Comparison of ENCODE assay signal across 8 mouse cellular contexts in genomic region chr7:45538163-45539041, GRCm38 (mm10). TPM values are rescaled to one million over a fixed set of nuclear protein-coding genes. Genes with fewer than 3 reads are reported as not detected.
DNase-seq lines count a peak whose midpoint lies in the region; ATAC-seq lines count a peak whose summit lies in the region.

No protein-coding gene starts in this region.

- no peaks in the 10 kb centered on the region for H3K9me3 ChIP-seq in forebrain, embryonic 15.5 days
- no peaks in the 10 kb centered on the region for H3K9me3 ChIP-seq in hindbrain, embryonic 15.5 days

- peak; percentile 90 for ATAC-seq in forebrain, embryonic 15.5 days (replicated peaks)
- peak; percentile 92 for ATAC-seq in hindbrain, embryonic 15.5 days (ENCODE audit: low FRiP score, low read depth)

- no peaks in the 10 kb centered on the region for H3K27me3 ChIP-seq in forebrain, embryonic 15.5 days
- H3K27me3 ChIP-seq in hindbrain, embryonic 15.5 days: no peaks in the 10 kb centered on the region

- peak; percentile 61 for DNase-seq in ES-CJ7 (ENCODE audit: low read depth, low spot score)
- DNase-seq in cerebellum, adult 11-12 months: peak; percentile 73
- peak; percentile 47 to 60 for DNase-seq in left cerebral cortex, adult 8-10 months (ENCODE audit: low spot score in 2 of 2)
- DNase-seq in lung, postnatal 36 days: peak; percentile 79
- peak; percentile 80 to 85 for DNase-seq in right cerebral cortex, postnatal 10 days (ENCODE audit: low spot score in 2 of 2)
- no peak for DNase-seq in spleen, postnatal 4 days (ENCODE audit: low spot score in 2 of 2)

- 0 out of 2 replicates have a peak overlapping the region, but pooled peaks have one; percentile 29 for H3K27ac ChIP-seq in forebrain, embryonic 15.5 days (replicated peaks)
- H3K27ac ChIP-seq in hindbrain, embryonic 15.5 days (replicated peaks): peak overlapping the region; percentile 71

- peak overlapping the region; percentile 81 for H3K4me2 ChIP-seq in forebrain, embryonic 15.5 days (replicated peaks)
- H3K4me2 ChIP-seq in hindbrain, embryonic 15.5 days: peak overlapping the region; percentile 87

- H3K9ac ChIP-seq in forebrain, embryonic 15.5 days (replicated peaks): peak overlapping the region; percentile 72
- peak overlapping the region; percentile 73 for H3K9ac ChIP-seq in hindbrain, embryonic 15.5 days

- peaks cover 7% of the 10 kb centered on the region for H3K4me1 ChIP-seq in forebrain, embryonic 15.5 days
- peaks cover 9% of the 10 kb centered on the region for H3K4me1 ChIP-seq in hindbrain, embryonic 15.5 days (replicated peaks)

- H3K4me3 ChIP-seq in forebrain, embryonic 15.5 days: peak overlapping the region; percentile 54
- H3K4me3 ChIP-seq in hindbrain, embryonic 15.5 days: peak overlapping the region; percentile 61

- WGBS in forebrain, embryonic 15.5 days: under 1% methylated on average over 28 of the region's 29 CpGs
- 1% methylated on average over 27 of the region's 29 CpGs for WGBS in hindbrain, embryonic 15.5 days

- no peaks in the 10 kb centered on the region for H3K36me3 ChIP-seq in forebrain, embryonic 15.5 days
- no peaks in the 10 kb centered on the region for H3K36me3 ChIP-seq in hindbrain, embryonic 15.5 days

RNA-seq across cellular contexts. Expression of gene Plekha4, which starts 12.3 kb away (rescaled TPM):
- 0.72 and 0.92 TPM in 2 replicates for polyA plus RNA-seq in forebrain, embryonic 15.5 days (2015; fragmentation: Nextera tagmentation; extraction: Ambion mirVana)
- polyA plus RNA-seq in hindbrain, embryonic 15.5 days (2015; fragmentation: Nextera tagmentation; extraction: Ambion mirVana): 2.5 and 3.3 TPM in 2 replicates
- 1 to 10 TPM; 3.0 to 5.1 (median 4.0) TPM for total RNA-seq in left cerebral cortex, adult 8-10 months (2022)

RNA-seq across cellular contexts. Expression of gene Ppp1r15a, which starts 12.3 kb away (rescaled TPM):
- 15.4 and 15.6 TPM in 2 replicates for polyA plus RNA-seq in forebrain, embryonic 15.5 days (2015; fragmentation: Nextera tagmentation; extraction: Ambion mirVana)
- 13.8 and 14.4 TPM in 2 replicates for polyA plus RNA-seq in hindbrain, embryonic 15.5 days (2015; fragmentation: Nextera tagmentation; extraction: Ambion mirVana)
- total RNA-seq in left cerebral cortex, adult 8-10 months (2022): 10 to 100 TPM; 16.0 to 27.0 (median 22.4) TPM

RNA-seq across cellular contexts. Expression of gene Hsd17b14, which starts 16.3 kb away (rescaled TPM):
- polyA plus RNA-seq in forebrain, embryonic 15.5 days (2015; fragmentation: Nextera tagmentation; extraction: Ambion mirVana): not detected in 2 replicates
- 0.18 and 0.26 TPM in 2 replicates for polyA plus RNA-seq in hindbrain, embryonic 15.5 days (2015; fragmentation: Nextera tagmentation; extraction: Ambion mirVana)
- total RNA-seq in left cerebral cortex, adult 8-10 months (2022): 1 to 10 TPM in 2 of 4 experiments, under 1 TPM in 1, not detected in 1; 0.72 to 2.6 (median 1.2) TPM

RNA-seq across cellular contexts. Expression of gene Nucb1, which starts 28.2 kb away (rescaled TPM):
- 95.0 and 95.7 TPM in 2 replicates for polyA plus RNA-seq in forebrain, embryonic 15.5 days (2015; fragmentation: Nextera tagmentation; extraction: Ambion mirVana)
- 137 TPM in 2 replicates for polyA plus RNA-seq in hindbrain, embryonic 15.5 days (2015; fragmentation: Nextera tagmentation; extraction: Ambion mirVana)
- total RNA-seq in left cerebral cortex, adult 8-10 months (2022): 100 to 1,000 TPM in 3 of 4 experiments, 10 to 100 TPM in 1; 97.8 to 121 (median 110) TPM

RNA-seq across cellular contexts. Expression of gene Bcat2, which starts 31.6 kb away (rescaled TPM):
- polyA plus RNA-seq in forebrain, embryonic 15.5 days (2015; fragmentation: Nextera tagmentation; extraction: Ambion mirVana): 21.6 and 23.3 TPM in 2 replicates
- polyA plus RNA-seq in hindbrain, embryonic 15.5 days (2015; fragmentation: Nextera tagmentation; extraction: Ambion mirVana): 22.2 and 22.7 TPM in 2 replicates
- total RNA-seq in left cerebral cortex, adult 8-10 months (2022): 10 to 100 TPM; 19.3 to 21.1 (median 19.9) TPM

Comparison
In these comparisons a context has a peak if more than half of its experiments do, and no peak if none do; other contexts are left out.
1. DNase-seq: peak in ES-CJ7 (single experiment), cerebellum, adult 11-12 months (single experiment), left cerebral cortex, adult 8-10 months (2 of 2), lung, postnatal 36 days (single experiment) and right cerebral cortex, postnatal 10 days (2 of 2); none in spleen, postnatal 4 days (0 of 2).